Mouse (Mus musculus) CH12.LX (cell line): ENCODE measurements at regions not wholly inside any gene's neighbourhood (a gene's known extent, or its start where the extent isn't known, plus 50 kb on each side); places are given as distances from the start of the nearest gene placed in this dataset.

Experiments used
- DNase-seq: peaks from one replicate; pipeline ENCODE4 v3.0.0-alpha.2; 2013; ENCODE audit errors: extremely low read depth
- H3K27ac ChIP-seq: 2 replicates; pipeline ENCODE4 v1.5.1; 2012; ENCODE audit warnings: low read depth, mild to moderate bottlenecking, control low read depth, moderate library complexity; ENCODE audit not compliant: insufficient read depth
- H3K27me3 ChIP-seq: replicated peaks from 2 replicates; pipeline ENCODE3; 2012; ENCODE audit warnings: inconsistent platforms
- H3K36me3 ChIP-seq, 2 experiments: replicated peaks in 1 of 2; 2 replicates each; pipeline versions ENCODE3 to v1.6.1; 2012; ENCODE audit warnings: inconsistent platforms in 1 of 2, low read length in 1 of 2, mild to moderate bottlenecking in 1 of 2, mixed read lengths in 1 of 2, moderate library complexity in 1 of 2; ENCODE audit not compliant: control insufficient read depth in 1 of 2, insufficient read depth in 1 of 2
- H3K4me1 ChIP-seq, 2 experiments: 2 replicates each; pipeline ENCODE4 v1.6.1; 2012; ENCODE audit warnings: inconsistent platforms in 1 of 2, moderate library complexity in 1 of 2; ENCODE audit not compliant: insufficient read depth in 2 of 2, control insufficient read depth in 1 of 2
- H3K4me2 ChIP-seq: 2 replicates; pipeline ENCODE4 v1.6.1; 2012; ENCODE audit warnings: low read depth, mild to moderate bottlenecking, control low read depth; ENCODE audit not compliant: poor library complexity, insufficient read depth, severe bottlenecking
- H3K4me3 ChIP-seq, 3 experiments: fragments of 150-350 bp in 1 of 3; sonication (generic) in 1 of 3; replicated peaks in 1 of 3; 2 replicates each; pipeline versions ENCODE3 to v1.5.1; 2011 to 2012; ENCODE audit warnings: low read depth in 2 of 3, low read length in 2 of 3, mild to moderate bottlenecking in 2 of 3, moderate library complexity in 2 of 3, control low read depth in 1 of 3, improper control_type of control experiment in 1 of 3, inconsistent platforms in 1 of 3, mixed read lengths in 1 of 3; ENCODE audit not compliant: poor library complexity in 1 of 3
- H3K79me2 ChIP-seq: replicated peaks from 2 replicates; pipeline ENCODE4 v1.6.1; 2012; ENCODE audit warnings: mild to moderate bottlenecking, moderate library complexity; ENCODE audit not compliant: control insufficient read depth, poor library complexity, insufficient read depth, severe bottlenecking; ENCODE audit errors: extremely low read depth
- H3K9ac ChIP-seq: 2 replicates; pipeline ENCODE4 v1.6.1; 2012; ENCODE audit warnings: low read depth, mild to moderate bottlenecking, control low read depth, moderate library complexity; ENCODE audit not compliant: insufficient read depth
- H3K9me3 ChIP-seq: replicated peaks from 2 replicates; pipeline ENCODE3; 2012; ENCODE audit warnings: low read length, inconsistent platforms, mixed read lengths
- CHD1 ChIP-seq: IDR thresholded peaks from 2 replicates; pipeline ENCODE4 v1.6.1; 2012; ENCODE audit warnings: low read depth, low read length, improper control_type of control experiment, inconsistent platforms
- CHD2 ChIP-seq: IDR thresholded peaks from 2 replicates; pipeline ENCODE4 v1.6.1; 2011; ENCODE audit warnings: low read length, improper control_type of control experiment
- E2F4 ChIP-seq: IDR thresholded peaks from 2 replicates; pipeline ENCODE4 v1.6.1; 2011; ENCODE audit warnings: low read depth, low read length, improper control_type of control experiment; ENCODE audit not compliant: insufficient replicate concordance
- IRF4 ChIP-seq: IDR thresholded peaks from 2 replicates; pipeline ENCODE4 v1.6.1; 2014; ENCODE audit warnings: low read depth, mild to moderate bottlenecking, inconsistent platforms, low read length, improper control_type of control experiment
- JUN ChIP-seq: IDR thresholded peaks from 2 replicates; pipeline ENCODE4 v1.6.1; 2011; ENCODE audit warnings: low read depth, mild to moderate bottlenecking, low read length, improper control_type of control experiment, moderate library complexity; ENCODE audit not compliant: insufficient read depth
- JUND ChIP-seq: conservative IDR thresholded peaks from 2 replicates; pipeline ENCODE4 v1.6.1; 2011; ENCODE audit warnings: low read depth, low read length, improper control_type of control experiment
- MAFK ChIP-seq: IDR thresholded peaks from 2 replicates; pipeline ENCODE4 v1.6.1; 2011; ENCODE audit warnings: low read length, improper control_type of control experiment; ENCODE audit not compliant: insufficient replicate concordance
- MEF2A ChIP-seq: IDR thresholded peaks from 2 replicates; pipeline ENCODE4 v1.6.1; 2014; ENCODE audit warnings: low read depth, mild to moderate bottlenecking, inconsistent platforms, low read length, improper control_type of control experiment, borderline replicate concordance
- MYC ChIP-seq: IDR thresholded peaks from 2 replicates; pipeline ENCODE4 v1.6.1; 2011; ENCODE audit warnings: low read depth, mild to moderate bottlenecking, improper control_type of control experiment, low read length
- NELFE ChIP-seq: IDR thresholded peaks from 2 replicates; pipeline ENCODE4 v1.6.1; 2011; ENCODE audit warnings: low read depth, low read length, improper control_type of control experiment
- NRF1 ChIP-seq: IDR thresholded peaks from 2 replicates; pipeline ENCODE4 v1.6.1; 2014; ENCODE audit warnings: low read depth, mild to moderate bottlenecking, inconsistent platforms, low read length, improper control_type of control experiment, moderate library complexity
- PAX5 ChIP-seq: IDR thresholded peaks from 2 replicates; pipeline ENCODE4 v1.6.1; 2012; ENCODE audit warnings: low read length, inconsistent platforms, mixed read lengths
- POLR2A ChIP-seq: IDR thresholded peaks from 2 replicates; pipeline ENCODE4 v1.6.1; 2011; ENCODE audit warnings: low read depth, mild to moderate bottlenecking, improper control_type of control experiment, low read length
- POLR2AphosphoS2 ChIP-seq: IDR thresholded peaks from 2 replicates; pipeline ENCODE4 v1.6.1; 2011; ENCODE audit warnings: low read depth, low read length, improper control_type of control experiment
- RAD21 ChIP-seq: IDR thresholded peaks from 2 replicates; pipeline ENCODE4 v1.6.1; 2011; ENCODE audit warnings: low read depth, mild to moderate bottlenecking, low read length, improper control_type of control experiment, moderate library complexity
- SMC3 ChIP-seq: IDR thresholded peaks from 2 replicates; pipeline ENCODE4 v1.6.1; 2011; ENCODE audit warnings: low read depth, low read length, improper control_type of control experiment
- TBP ChIP-seq: conservative IDR thresholded peaks from 2 replicates; pipeline ENCODE4 v1.6.1; 2011; ENCODE audit warnings: low read depth, low read length, improper control_type of control experiment
- UBTF ChIP-seq: IDR thresholded peaks from 2 replicates; pipeline ENCODE4 v1.6.1; 2012; ENCODE audit warnings: low read depth, mild to moderate bottlenecking, inconsistent platforms, low read length, improper control_type of control experiment, moderate library complexity
- USF1 ChIP-seq: IDR thresholded peaks from 2 replicates; pipeline ENCODE4 v1.6.1; 2014; ENCODE audit warnings: low read depth, mild to moderate bottlenecking, inconsistent platforms, low read length, improper control_type of control experiment
- USF2 ChIP-seq: conservative IDR thresholded peaks from 2 replicates; pipeline ENCODE4 v1.6.1; 2011; ENCODE audit warnings: low read depth, low read length, improper control_type of control experiment
- ZC3H11A ChIP-seq: IDR thresholded peaks from 2 replicates; pipeline ENCODE4 v1.6.1; 2012; ENCODE audit warnings: low read depth, mild to moderate bottlenecking, inconsistent platforms, low read length, improper control_type of control experiment
- ZNF384 ChIP-seq: IDR thresholded peaks from 2 replicates; pipeline ENCODE4 v1.6.1; 2012; ENCODE audit warnings: low read depth, low read length, improper control_type of control experiment, inconsistent platforms
- dilution Hi-C: fragments of 300-500 bp; cut with MboI; formaldehyde crosslinking; loops from 2 replicates; pipeline ENCODE4 v1.14.3; 2020; ENCODE audit warnings: low sequenced_read_pairs; ENCODE audit not compliant: extremely low pct_unique_long_range_greater_than_20kb, extremely low pct_ligation_motif_present
- in situ Hi-C: fragments of 300-500 bp; cut with MboI; formaldehyde crosslinking; loops from 3 replicates; pipeline ENCODE4 v1.14.3; 2019; ENCODE audit warnings: low sequenced_read_pairs, low pct_ligation_motif_present, low pct_unique_long_range_greater_than_20kb, mixed read lengths

DNA sequence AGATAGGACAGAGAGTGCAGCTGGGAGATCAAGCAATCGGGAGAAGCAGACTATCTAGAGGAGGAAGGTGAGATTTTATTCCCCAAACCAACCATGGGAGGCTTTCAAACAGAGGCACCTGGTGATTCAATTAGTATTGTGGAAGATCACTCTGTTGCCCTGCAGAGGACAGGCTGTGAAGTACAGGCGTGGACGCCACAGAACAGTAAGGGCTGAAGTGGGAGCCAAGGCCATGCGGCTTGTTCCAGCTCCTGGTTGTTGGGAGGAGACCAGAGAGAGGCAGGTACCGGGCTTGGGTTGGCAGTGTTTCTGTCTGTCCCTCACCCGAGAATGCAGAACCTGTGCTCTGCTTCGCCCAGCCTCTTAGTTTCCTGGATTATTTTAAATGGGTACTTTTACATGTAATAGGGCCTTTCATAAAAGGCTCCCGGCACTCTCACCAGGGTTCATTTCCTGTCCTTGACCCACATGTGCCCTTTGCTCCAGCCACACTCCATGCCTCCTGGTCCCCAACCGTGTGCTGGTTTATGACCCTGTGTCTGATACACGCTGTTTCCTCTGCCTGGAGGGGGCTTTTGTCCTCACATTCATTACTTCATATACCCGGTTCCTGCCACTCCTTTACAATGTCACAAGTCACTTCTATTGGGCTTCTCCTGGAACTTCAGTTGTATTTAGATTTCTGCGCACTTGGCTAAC, 58.3 kb downstream of the Vcpkmt start:
- H3K9ac ChIP-seq, result no peak overlapping the region
- H3K27me3 ChIP-seq, result no peaks in the 10 kb centered on the region
- no peaks in the 10 kb centered on the region for H3K79me2 ChIP-seq
- in situ Hi-C loops (no loop called here), dilution Hi-C loops (no loop called here)
- no peaks in the 10 kb centered on the region for H3K9me3 ChIP-seq
- H3K4me2 ChIP-seq, result no peak overlapping the region
- no peaks in the 10 kb centered on the region for H3K36me3 ChIP-seq
- H3K4me1 ChIP-seq, result peaks cover 0 to 17% of the 10 kb centered on the region in 2 experiments; a peak in 2 of 4 replicates
- TF ChIP-seq JUND (no peak), MAFK (no peak), ZNF384 (no peak), TBP (no peak), RAD21 (no peak), MYC (no peak), POLR2A (no peak), IRF4 (no peak), E2F4 (no peak), SMC3 (no peak), POLR2AphosphoS2 (no peak), CHD1 (no peak), NRF1 (no peak), MEF2A (no peak), UBTF (no peak), NELFE (no peak), CHD2 (no peak)
- TF ChIP-seq, all 38 proteins: peak for 0
- Histone ChIP-seq H3K27ac (no peak overlapping the region), H3K4me3 (no peak overlapping the region)
- no peak for DNase-seq

DNA sequence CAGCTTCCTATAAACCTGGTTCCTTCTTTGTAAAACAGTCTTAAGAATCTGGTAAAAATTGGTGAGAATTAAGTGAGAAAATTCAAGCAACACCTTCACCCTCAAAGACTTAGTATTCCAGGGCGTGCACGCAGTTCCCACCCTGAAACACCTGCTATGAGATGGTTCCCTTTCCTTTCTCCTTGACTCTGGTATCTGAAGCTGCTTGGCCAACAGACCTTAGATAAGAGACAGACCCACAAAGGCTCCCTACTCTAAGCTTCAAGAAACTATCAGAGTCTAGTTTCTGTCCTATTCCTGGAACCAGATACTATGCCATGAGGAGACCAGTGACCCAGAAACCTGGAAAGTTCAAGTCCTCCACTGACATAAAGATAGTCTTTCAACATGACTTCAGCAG, 63.0 kb downstream of the Vcpkmt start:
- no peak for TF ChIP-seq PAX5
- TF ChIP-seq USF1, result no peak
- TF ChIP-seq ZC3H11A, result no peak
- no peak for TF ChIP-seq JUN
- no peak for TF ChIP-seq USF2
- TF ChIP-seq MAFK, result no peak
- TF ChIP-seq CHD1, result no peak
- no peak for DNase-seq
- in situ Hi-C loops (no loop called here), dilution Hi-C loops (no loop called here)
- Histone ChIP-seq H3K27ac (no peak overlapping the region), H3K27me3 (no peaks in the 10 kb centered on the region), H3K4me1 (peaks cover 19 to 40% of the 10 kb centered on the region in 2 experiments), H3K79me2 (no peaks in the 10 kb centered on the region), H3K4me3 (no peak overlapping the region), H3K36me3 (no peaks in the 10 kb centered on the region), H3K9ac (no peak overlapping the region), H3K4me2 (no peak overlapping the region), H3K9me3 (no peaks in the 10 kb centered on the region)
